11 mouse cellular contexts compared by ENCODE assay signal in the genomic region with DNA sequence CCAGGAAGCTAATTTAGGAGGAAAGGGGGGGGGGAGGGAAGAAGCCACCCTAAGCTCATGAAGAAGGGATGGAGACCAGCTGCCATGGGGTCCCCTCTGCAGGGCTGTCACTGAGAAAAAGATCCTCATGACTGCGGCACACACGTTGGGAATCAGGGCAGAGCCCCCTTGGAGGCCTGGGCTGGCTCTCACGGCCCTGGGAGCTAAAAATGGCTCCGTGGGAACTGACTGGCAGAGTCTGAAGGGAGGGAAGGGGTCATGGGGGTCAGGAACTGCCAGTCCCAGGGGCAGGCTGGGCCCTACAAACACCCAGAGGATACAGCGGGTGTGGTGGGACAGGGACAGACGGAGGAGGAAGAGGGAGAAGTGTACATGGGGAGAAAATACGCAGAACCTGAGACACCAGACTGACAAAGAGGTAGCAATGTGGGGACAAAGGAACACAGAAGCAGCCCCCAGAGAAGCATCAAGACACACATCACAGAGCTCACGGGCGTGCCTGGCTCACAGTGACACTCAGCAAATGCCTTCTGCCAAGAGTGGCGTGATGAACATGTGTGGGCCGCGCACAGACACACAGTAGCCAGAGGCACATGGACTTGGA. TPM values are rescaled to one million over a fixed set of nuclear protein-coding genes. Genes with fewer than 3 reads are reported as not detected.
A peak's percentile ranks its signal among the peaks of the same experiment; 100 is the strongest.
DNase-seq lines count a peak whose midpoint lies in the region; ATAC-seq lines count a peak whose summit lies in the region.
"Had no signal": no experiment of that assay in that cellular context is flagged by ENCODE, and none has a peak within 500 bp of the region (broad histone marks: within the 10 kb centered on the region; RNA-seq: fewer than 3 reads in every experiment).

No protein-coding gene starts in this region.

- no peak for ATAC-seq in forebrain, embryonic 12.5 days (ENCODE audit: low FRiP score)
- no peak for ATAC-seq in forebrain, embryonic 16.5 days
- no peak for ATAC-seq in kidney, embryonic 15.5 days (replicated peaks; ENCODE audit: low FRiP score)
- 0 out of 2 replicates have a peak, but pooled peaks have one; percentile 20 for ATAC-seq in hindbrain, embryonic 11.5 days (ENCODE audit: low FRiP score)
- ATAC-seq in midbrain, embryonic 15.5 days (replicated peaks) = no peak

- 0 out of 2 replicates have a peak, but pooled peaks cover 5% of the 10 kb centered on the region for H3K27me3 ChIP-seq in forebrain, embryonic 12.5 days
- no peaks in the 10 kb centered on the region for H3K27me3 ChIP-seq in forebrain, embryonic 16.5 days (replicated peaks; ENCODE audit: control insufficient read depth, insufficient read depth, low read length)
- no peaks in the 10 kb centered on the region for H3K27me3 ChIP-seq in kidney, embryonic 15.5 days
- no peaks in the 10 kb centered on the region for H3K27me3 ChIP-seq in hindbrain, embryonic 11.5 days (ENCODE audit: control insufficient read depth, insufficient read depth, low read length)
- no peaks in the 10 kb centered on the region for H3K27me3 ChIP-seq in midbrain, embryonic 15.5 days (replicated peaks)

- WGBS in forebrain, embryonic 12.5 days = 66% methylated on average over 12 of the region's 12 CpGs
- WGBS in forebrain, embryonic 16.5 days = 55% methylated on average over 12 of the region's 12 CpGs
- WGBS in kidney, embryonic 15.5 days = 66% methylated on average over 12 of the region's 12 CpGs
- 47% methylated on average over 12 of the region's 12 CpGs for WGBS in hindbrain, embryonic 11.5 days
- WGBS in midbrain, embryonic 15.5 days = 54% methylated on average over 12 of the region's 12 CpGs

- H3K27ac ChIP-seq in forebrain, embryonic 12.5 days = peak overlapping the region; percentile 51; the same call in 1 of the 2 replicates
- H3K27ac ChIP-seq in forebrain, embryonic 16.5 days (ENCODE audit: low read length) = no peak overlapping the region
- peak overlapping the region; percentile 23 for H3K27ac ChIP-seq in kidney, embryonic 15.5 days
- peak overlapping the region; percentile 47 for H3K27ac ChIP-seq in hindbrain, embryonic 11.5 days (ENCODE audit: low read depth, low read length)
- H3K27ac ChIP-seq in midbrain, embryonic 15.5 days = peak overlapping the region; percentile 31; the same call in 1 of the 2 replicates

- no peak for DNase-seq in kidney, adult 18-20 months
- DNase-seq in hindbrain, embryonic 11.5 days (ENCODE audit: low spot score) = peak; percentile 45
- no peak for DNase-seq in urinary bladder, adult 2 months (ENCODE audit: low spot score)
- no peak for DNase-seq in ovary, adult 18-20 months (ENCODE audit: low spot score)
- DNase-seq: right cerebral cortex, postnatal 25 days had no signal

- no peak overlapping the region for H3K4me3 ChIP-seq in forebrain, embryonic 12.5 days (replicated peaks)
- H3K4me3 ChIP-seq in forebrain, embryonic 16.5 days (replicated peaks; ENCODE audit: low read length) = no peak overlapping the region
- no peak overlapping the region for H3K4me3 ChIP-seq in kidney, embryonic 15.5 days (replicated peaks)
- no peak overlapping the region for H3K4me3 ChIP-seq in hindbrain, embryonic 11.5 days (ENCODE audit: low read depth, low read length)
- H3K4me3 ChIP-seq in midbrain, embryonic 15.5 days = no peak overlapping the region
- H3K4me3 ChIP-seq: myocyte had no signal

- H3K9ac ChIP-seq in forebrain, embryonic 12.5 days = 0 out of 2 replicates have a peak overlapping the region, but pooled peaks have one; percentile 13
- H3K9ac ChIP-seq in forebrain, embryonic 16.5 days (replicated peaks; ENCODE audit: low read depth, low read length) = no peak overlapping the region
- no peak overlapping the region for H3K9ac ChIP-seq in kidney, embryonic 15.5 days
- H3K9ac ChIP-seq in hindbrain, embryonic 11.5 days (ENCODE audit: low read depth, low read length) = no peak overlapping the region
- H3K9ac ChIP-seq in midbrain, embryonic 15.5 days = no peak overlapping the region
- H3K9ac ChIP-seq: lung, embryonic 14.5 days had no signal

- H3K9me3 ChIP-seq in forebrain, embryonic 12.5 days = no peaks in the 10 kb centered on the region
- no peaks in the 10 kb centered on the region for H3K9me3 ChIP-seq in forebrain, embryonic 16.5 days (ENCODE audit: control insufficient read depth, low read length)
- H3K9me3 ChIP-seq in kidney, embryonic 15.5 days (replicated peaks) = no peaks in the 10 kb centered on the region
- H3K9me3 ChIP-seq in hindbrain, embryonic 11.5 days (ENCODE audit: control insufficient read depth, low read length) = no peaks in the 10 kb centered on the region
- no peaks in the 10 kb centered on the region for H3K9me3 ChIP-seq in midbrain, embryonic 15.5 days

- peaks cover 22% of the 10 kb centered on the region for H3K4me1 ChIP-seq in forebrain, embryonic 12.5 days
- H3K4me1 ChIP-seq in forebrain, embryonic 16.5 days (replicated peaks; ENCODE audit: control insufficient read depth, insufficient read depth, low read length) = peaks cover 10% of the 10 kb centered on the region; the same call in 1 of the 2 replicates
- H3K4me1 ChIP-seq in kidney, embryonic 15.5 days = peaks cover 32% of the 10 kb centered on the region
- peaks cover 5% of the 10 kb centered on the region; the same call in 1 of the 2 replicates for H3K4me1 ChIP-seq in hindbrain, embryonic 11.5 days (replicated peaks; ENCODE audit: control insufficient read depth, insufficient read depth, low read length)
- H3K4me1 ChIP-seq in midbrain, embryonic 15.5 days = peaks cover 13% of the 10 kb centered on the region

- H3K4me2 ChIP-seq in forebrain, embryonic 12.5 days = no peak overlapping the region
- no peak overlapping the region for H3K4me2 ChIP-seq in forebrain, embryonic 16.5 days (ENCODE audit: low read length)
- no peak overlapping the region for H3K4me2 ChIP-seq in kidney, embryonic 15.5 days
- H3K4me2 ChIP-seq in hindbrain, embryonic 11.5 days (replicated peaks; ENCODE audit: low read depth, low read length) = no peak overlapping the region
- no peak overlapping the region for H3K4me2 ChIP-seq in midbrain, embryonic 15.5 days
- H3K4me2 ChIP-seq: lung, embryonic 14.5 days had no signal

- H3K36me3 ChIP-seq in forebrain, embryonic 12.5 days (replicated peaks) = peaks cover 20% of the 10 kb centered on the region
- no peaks in the 10 kb centered on the region for H3K36me3 ChIP-seq in forebrain, embryonic 16.5 days (ENCODE audit: control insufficient read depth, insufficient read depth)
- H3K36me3 ChIP-seq in kidney, embryonic 15.5 days = peaks cover 49% of the 10 kb centered on the region
- H3K36me3 ChIP-seq in hindbrain, embryonic 11.5 days (ENCODE audit: control insufficient read depth, insufficient read depth, low read length) = no peaks in the 10 kb centered on the region
- no peaks in the 10 kb centered on the region for H3K36me3 ChIP-seq in midbrain, embryonic 15.5 days (replicated peaks)

RNA-seq across cellular contexts. Expression of gene Etnk2, which starts 19.3 kb away (rescaled TPM):
- polyA plus RNA-seq in forebrain, embryonic 12.5 days (2016; fragmentation: Nextera tagmentation; extraction: Ambion mirVana) = 2.5 and 2.6 TPM in 2 replicates
- polyA plus RNA-seq in forebrain, embryonic 16.5 days (2015; fragmentation: Nextera tagmentation; extraction: Ambion mirVana) = 4.5 and 9.5 TPM in 2 replicates
- 3.3 and 4.0 TPM in 2 replicates for polyA plus RNA-seq in kidney, embryonic 15.5 days (2015; fragmentation: Nextera tagmentation; extraction: Ambion mirVana)
- polyA plus RNA-seq in hindbrain, embryonic 11.5 days (2014; fragmentation: Nextera tagmentation; extraction: Ambion mirVana) = 2.9 and 3.1 TPM in 2 replicates
- 20.0 and 21.9 TPM in 2 replicates for polyA plus RNA-seq in midbrain, embryonic 15.5 days (2015; fragmentation: Nextera tagmentation; extraction: Ambion mirVana)
- polyA plus RNA-seq in urinary bladder, adult 2 months (2012; rRNA removed) = 1.2 and 1.8 TPM in 2 replicates

RNA-seq across cellular contexts. Expression of gene Ren1, which starts 32.3 kb away (rescaled TPM):
- not detected in 2 replicates for polyA plus RNA-seq in forebrain, embryonic 12.5 days (2016; fragmentation: Nextera tagmentation; extraction: Ambion mirVana)
- 0.30 TPM in 1 of 2 replicates, not detected in the other for polyA plus RNA-seq in forebrain, embryonic 16.5 days (2015; fragmentation: Nextera tagmentation; extraction: Ambion mirVana)
- 251 and 332 TPM in 2 replicates for polyA plus RNA-seq in kidney, embryonic 15.5 days (2015; fragmentation: Nextera tagmentation; extraction: Ambion mirVana)
- 0.70 and 1.2 TPM in 2 replicates for polyA plus RNA-seq in hindbrain, embryonic 11.5 days (2014; fragmentation: Nextera tagmentation; extraction: Ambion mirVana)
- polyA plus RNA-seq in midbrain, embryonic 15.5 days (2015; fragmentation: Nextera tagmentation; extraction: Ambion mirVana) = 0.18 TPM in 1 of 2 replicates, not detected in the other
- polyA plus RNA-seq in urinary bladder, adult 2 months (2012; rRNA removed) = 0.07 and 0.22 TPM in 2 replicates
- polyA plus RNA-seq: myocyte had no signal

RNA-seq across cellular contexts. Expression of gene Sox13, which starts 41.5 kb away (rescaled TPM):
- 13.1 and 13.3 TPM in 2 replicates for polyA plus RNA-seq in forebrain, embryonic 12.5 days (2016; fragmentation: Nextera tagmentation; extraction: Ambion mirVana)
- 3.6 and 4.4 TPM in 2 replicates for polyA plus RNA-seq in forebrain, embryonic 16.5 days (2015; fragmentation: Nextera tagmentation; extraction: Ambion mirVana)
- 15.0 and 16.2 TPM in 2 replicates for polyA plus RNA-seq in kidney, embryonic 15.5 days (2015; fragmentation: Nextera tagmentation; extraction: Ambion mirVana)
- polyA plus RNA-seq in hindbrain, embryonic 11.5 days (2014; fragmentation: Nextera tagmentation; extraction: Ambion mirVana) = 12.5 and 15.9 TPM in 2 replicates
- 6.5 and 7.4 TPM in 2 replicates for polyA plus RNA-seq in midbrain, embryonic 15.5 days (2015; fragmentation: Nextera tagmentation; extraction: Ambion mirVana)
- polyA plus RNA-seq in urinary bladder, adult 2 months (2012; rRNA removed) = 30.1 and 31.7 TPM in 2 replicates

Comparison
In these comparisons a context has a peak if more than half of its experiments do, and no peak if none do; other contexts are left out.
1. RNA of gene Ren1, which starts 32.3 kb away (polyA plus RNA-seq): 251 to 332 TPM in kidney, embryonic 15.5 days; 0.70 to 1.2 TPM in hindbrain, embryonic 11.5 days, 0.07 to 0.22 TPM in urinary bladder, adult 2 months, not detected in forebrain, embryonic 12.5 days, 0.30 TPM in forebrain, embryonic 16.5 days and 0.18 TPM in midbrain, embryonic 15.5 days; every median in the first group is over 100 times any median in the second.